Mouse (Mus musculus): ENCODE results near the gene Ddx41. TPM values are rescaled to one million over a fixed set of nuclear protein-coding genes. Genes with fewer than 3 reads are reported as not detected.

Gene Ddx41
- polyA plus RNA-seq, 1 experiment from 2014 or later, result 90.0 TPM

DNA sequence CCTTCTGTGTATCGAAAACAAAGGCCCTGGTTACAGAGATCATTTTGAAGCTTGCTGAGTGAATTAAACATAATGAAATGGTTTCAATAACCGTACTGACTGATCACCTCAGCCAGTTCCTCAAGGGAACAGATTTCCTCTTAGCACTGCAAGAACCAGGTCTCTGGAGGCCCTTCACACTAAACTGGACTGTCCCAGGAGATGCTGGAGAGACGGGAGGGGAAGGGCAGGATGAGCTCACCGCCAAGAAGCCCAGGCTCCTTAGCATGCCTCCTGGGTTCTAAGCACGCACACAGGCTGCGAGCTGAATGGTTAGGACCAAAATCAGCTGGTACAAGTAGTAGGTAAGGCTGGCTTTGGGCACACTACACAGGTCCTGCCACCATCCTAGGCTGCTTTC, 30.5 kb upstream of the Ddx41 start:
- Histone ChIP-seq H3K4me1 (peaks cover 27% of the 10 kb centered on the region), H3K27me3 (replicated peaks; ENCODE audit: low read depth, poor library complexity, severe bottlenecking) (no peaks in the 10 kb centered on the region), H3K4me3 (no peak overlapping the region), H3K9me3 (no peaks in the 10 kb centered on the region), H3K27ac (replicated peaks) (no peak overlapping the region), H3K36me3 (replicated peaks) (peaks cover 73% of the 10 kb centered on the region)
- WGBS, result 94% methylated on average over 6 of the region's 6 CpGs
- no peak for DNase-seq (ENCODE audit: low spot score)

DNA sequence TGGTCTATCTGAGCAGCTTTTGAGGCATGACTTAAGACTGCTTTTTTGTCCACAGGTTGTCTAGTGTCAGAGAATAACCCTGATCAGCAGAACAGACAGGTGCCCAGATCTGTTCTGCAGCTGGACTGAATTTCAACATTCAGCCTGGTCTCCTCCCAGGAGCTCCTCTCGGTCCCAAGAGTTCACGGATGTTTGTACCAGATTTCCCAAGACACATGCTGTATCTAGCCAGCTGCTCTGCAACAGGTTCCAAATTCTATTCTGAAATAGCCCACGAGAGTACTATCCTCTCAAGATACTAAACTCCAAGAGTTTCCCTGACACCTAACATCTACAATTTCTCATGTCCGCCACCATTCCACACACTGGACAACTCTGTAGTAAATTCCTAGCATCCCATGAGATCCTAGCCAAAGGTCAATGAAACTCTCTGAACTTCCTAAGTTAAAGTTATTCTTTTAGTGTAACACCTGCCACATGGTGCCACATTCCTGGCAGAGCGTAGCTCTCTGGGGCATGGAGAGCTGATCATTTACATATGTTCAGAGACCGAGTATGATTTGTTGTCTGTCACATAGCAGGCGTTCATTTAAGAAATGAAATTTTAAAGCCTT, 26.9 kb upstream of the Ddx41 start:
- Histone ChIP-seq H3K4me1 (0 out of 2 replicates have a peak, but pooled peaks cover 6% of the 10 kb centered on the region), H3K9me3 (no peaks in the 10 kb centered on the region), H3K36me3 (replicated peaks) (peaks cover 86% of the 10 kb centered on the region), H3K27ac (replicated peaks) (no peak overlapping the region), H3K4me3 (no peak overlapping the region), H3K27me3 (replicated peaks; ENCODE audit: low read depth, poor library complexity, severe bottlenecking) (no peaks in the 10 kb centered on the region)
- no peak for DNase-seq (ENCODE audit: low spot score)
- WGBS, result 82% methylated on average over 7 of the region's 7 CpGs

DNA sequence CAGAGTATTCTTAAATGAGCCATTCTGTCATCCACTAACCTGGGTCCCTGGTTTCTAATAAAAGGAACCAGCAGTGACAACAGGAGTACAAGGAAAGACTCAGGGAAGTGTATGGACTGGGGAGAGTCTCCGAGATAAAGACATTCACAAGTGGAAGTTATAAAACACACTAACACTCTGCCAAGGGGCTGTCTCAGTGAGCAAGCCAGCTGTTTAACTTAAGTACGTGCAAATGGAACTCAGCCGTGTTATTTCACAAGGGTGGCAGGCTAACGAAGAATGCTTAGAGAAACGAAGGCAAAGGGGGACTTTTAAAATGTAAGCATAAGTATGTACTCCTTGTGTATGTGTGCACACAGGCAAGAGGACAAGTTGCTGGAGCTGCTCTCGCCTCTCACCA, 21.0 kb upstream of the Ddx41 start:
- Histone ChIP-seq H3K4me3 (no peak overlapping the region), H3K27me3 (replicated peaks; ENCODE audit: low read depth, poor library complexity, severe bottlenecking) (no peaks in the 10 kb centered on the region), H3K9me3 (no peaks in the 10 kb centered on the region), H3K27ac (replicated peaks) (no peak overlapping the region), H3K4me1 (no peaks in the 10 kb centered on the region), H3K36me3 (replicated peaks) (peaks cover 84% of the 10 kb centered on the region)
- no peak for DNase-seq (ENCODE audit: low spot score)
- 91% methylated on average over 6 of the region's 6 CpGs for WGBS

DNA sequence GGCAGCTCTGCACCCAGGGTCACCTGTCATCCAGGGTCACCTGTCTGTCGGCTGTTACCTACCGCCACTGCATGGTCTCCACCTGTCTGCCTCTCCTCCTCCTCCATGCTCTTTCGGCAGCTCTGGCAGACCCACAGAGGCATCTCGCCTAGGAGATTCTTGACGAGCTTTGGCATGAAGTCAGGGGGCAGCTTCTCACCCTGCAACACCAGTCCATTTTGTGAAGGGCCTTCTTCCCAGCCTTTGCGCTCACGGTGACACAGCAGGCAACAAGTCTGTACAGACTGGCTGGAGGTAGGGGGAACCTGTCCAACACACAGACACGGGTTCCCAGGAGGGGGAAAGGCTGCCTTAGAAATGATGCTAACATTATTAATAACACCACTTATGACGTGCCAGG, 19.5 kb upstream of the Ddx41 start:
- H3K4me1 ChIP-seq, result no peaks in the 10 kb centered on the region
- no peak overlapping the region for H3K4me3 ChIP-seq
- DNase-seq (ENCODE audit: low spot score), result no peak
- no peaks in the 10 kb centered on the region for H3K27me3 ChIP-seq (replicated peaks; ENCODE audit: low read depth, poor library complexity, severe bottlenecking)
- peaks cover 84% of the 10 kb centered on the region for H3K36me3 ChIP-seq (replicated peaks)
- no peak overlapping the region for H3K27ac ChIP-seq (replicated peaks)
- no peaks in the 10 kb centered on the region for H3K9me3 ChIP-seq
- 92% methylated on average over 9 of the region's 9 CpGs for WGBS

DNA sequence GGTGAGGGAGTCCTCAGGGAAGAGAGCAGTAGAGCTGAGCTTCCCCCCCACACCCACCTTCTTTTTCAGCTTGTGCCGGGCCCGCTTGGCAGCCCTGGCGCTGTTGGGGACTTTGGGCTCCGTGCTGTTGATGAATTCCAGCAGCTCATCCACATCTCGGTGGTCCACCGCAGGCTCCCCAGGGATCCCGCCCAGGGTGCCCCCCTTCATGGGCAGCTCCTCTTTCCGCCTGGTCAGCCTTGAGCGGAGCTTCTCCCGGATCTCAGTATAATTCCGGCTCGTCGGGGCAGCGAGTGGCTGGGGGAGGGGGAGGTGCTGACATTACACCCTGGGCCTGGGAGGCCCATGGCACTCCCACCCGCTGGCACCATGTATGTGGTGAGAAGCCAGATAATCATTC, 12.6 kb upstream of the Ddx41 start:
- no peaks in the 10 kb centered on the region for H3K27me3 ChIP-seq (replicated peaks; ENCODE audit: low read depth, poor library complexity, severe bottlenecking)
- no peaks in the 10 kb centered on the region for H3K9me3 ChIP-seq
- H3K4me1 ChIP-seq, result no peaks in the 10 kb centered on the region
- 91% methylated on average over 15 of the region's 15 CpGs for WGBS
- no peak overlapping the region for H3K27ac ChIP-seq (replicated peaks)
- peaks cover 100% of the 10 kb centered on the region for H3K36me3 ChIP-seq (replicated peaks)
- H3K4me3 ChIP-seq, result no peak overlapping the region
- DNase-seq (ENCODE audit: low spot score), result no peak

DNA sequence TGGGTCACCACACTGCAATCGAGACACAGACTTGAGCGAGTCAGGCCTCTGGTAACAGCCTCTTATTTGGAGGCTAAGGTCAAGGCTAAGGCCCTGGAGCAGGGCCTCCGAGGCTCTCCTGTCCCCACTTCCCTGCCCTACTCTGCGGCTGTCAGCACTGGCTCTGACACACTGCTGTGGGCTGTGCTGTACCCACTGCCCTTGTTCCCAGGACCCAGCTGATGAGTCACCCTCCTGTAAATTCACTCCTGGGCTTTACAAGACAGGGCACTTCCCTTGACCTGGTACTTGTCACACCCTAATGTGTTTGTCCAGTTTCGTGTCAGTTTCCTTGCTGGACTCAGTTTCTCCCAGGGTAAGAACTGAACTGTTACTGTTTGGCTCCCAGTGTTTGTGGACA, 12.0 kb upstream of the Ddx41 start:
- Histone ChIP-seq H3K27me3 (replicated peaks; ENCODE audit: low read depth, poor library complexity, severe bottlenecking) (no peaks in the 10 kb centered on the region), H3K9me3 (no peaks in the 10 kb centered on the region), H3K4me3 (no peak overlapping the region), H3K4me1 (no peaks in the 10 kb centered on the region), H3K27ac (replicated peaks) (no peak overlapping the region), H3K36me3 (replicated peaks) (peaks cover 100% of the 10 kb centered on the region)
- 89% methylated on average over 5 of the region's 5 CpGs for WGBS
- no peak for DNase-seq (ENCODE audit: low spot score)

DNA sequence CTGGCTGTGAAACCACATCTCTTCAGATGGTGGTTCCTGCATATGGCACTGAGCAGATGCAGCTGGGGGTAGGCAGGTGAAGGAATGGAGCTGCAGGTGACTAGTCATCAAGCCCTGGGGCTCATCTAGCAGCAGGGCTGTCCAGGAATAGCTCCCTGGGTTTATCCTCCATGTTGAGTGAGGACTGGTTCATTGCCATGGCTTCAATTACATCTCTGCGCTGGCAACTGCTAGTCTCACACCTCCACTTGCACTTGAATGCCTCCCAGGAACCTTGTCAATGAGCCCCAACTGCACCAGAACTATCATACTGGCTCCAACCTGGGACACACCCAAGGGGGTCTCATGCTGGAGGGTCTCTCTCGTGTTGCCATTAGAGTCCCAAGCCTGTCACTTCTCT, 11.5 kb upstream of the Ddx41 start:
- H3K27me3 ChIP-seq (replicated peaks; ENCODE audit: low read depth, poor library complexity, severe bottlenecking), result no peaks in the 10 kb centered on the region
- H3K36me3 ChIP-seq (replicated peaks), result peaks cover 100% of the 10 kb centered on the region
- H3K27ac ChIP-seq (replicated peaks), result no peak overlapping the region
- H3K9me3 ChIP-seq, result no peaks in the 10 kb centered on the region
- H3K4me1 ChIP-seq, result no peaks in the 10 kb centered on the region
- no peak for DNase-seq (ENCODE audit: low spot score)
- 89% methylated on average over 2 of the region's 2 CpGs for WGBS
- H3K4me3 ChIP-seq, result no peak overlapping the region

DNA sequence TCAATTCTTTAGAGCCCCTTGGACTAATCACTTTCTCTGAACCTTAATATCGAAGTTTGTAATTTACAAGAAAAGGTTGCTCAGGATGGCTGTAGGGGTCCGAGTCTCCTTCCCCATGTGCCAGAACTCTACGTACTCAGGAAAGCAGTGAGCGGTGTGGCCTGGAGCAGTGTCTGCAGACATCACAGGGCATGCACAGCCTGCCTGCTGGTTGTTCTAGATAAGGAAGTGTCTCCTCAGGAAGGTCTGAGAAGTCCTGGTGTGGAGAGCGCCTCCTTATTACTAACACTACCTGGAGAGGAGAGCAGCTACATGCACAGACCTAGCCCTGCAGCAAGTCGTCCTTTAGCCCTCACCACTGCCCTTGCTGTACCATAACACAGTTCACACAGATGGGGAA, 8.3 kb upstream of the Ddx41 start:
- Histone ChIP-seq H3K4me1 (no peaks in the 10 kb centered on the region), H3K4me3 (no peak overlapping the region), H3K36me3 (replicated peaks) (peaks cover 100% of the 10 kb centered on the region), H3K9me3 (no peaks in the 10 kb centered on the region), H3K27me3 (replicated peaks; ENCODE audit: low read depth, poor library complexity, severe bottlenecking) (no peaks in the 10 kb centered on the region), H3K27ac (replicated peaks) (no peak overlapping the region)
- WGBS, result 92% methylated on average over 6 of the region's 6 CpGs
- no peak for DNase-seq (ENCODE audit: low spot score)

DNA sequence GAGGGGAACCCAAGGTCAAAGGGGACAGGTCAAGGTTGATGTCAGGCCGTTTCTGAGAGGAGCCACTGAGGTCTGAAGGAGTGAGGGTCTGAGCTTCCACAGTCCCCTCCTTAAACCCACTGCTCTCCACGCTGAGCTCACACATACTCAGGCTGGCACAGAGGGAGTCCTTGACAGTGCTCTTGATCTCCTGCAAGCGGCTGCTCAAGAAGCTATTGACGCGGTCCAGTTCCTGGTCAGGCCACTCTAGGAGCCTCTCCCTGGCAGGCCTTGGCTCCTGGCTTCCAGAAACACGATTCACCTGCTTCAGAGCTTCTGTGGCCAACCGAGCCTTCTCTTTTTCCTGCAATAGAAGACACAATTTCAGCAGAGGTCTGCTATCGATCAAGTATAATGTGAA, 7.0 kb upstream of the Ddx41 start:
- H3K4me3 ChIP-seq, result no peak overlapping the region

DNA sequence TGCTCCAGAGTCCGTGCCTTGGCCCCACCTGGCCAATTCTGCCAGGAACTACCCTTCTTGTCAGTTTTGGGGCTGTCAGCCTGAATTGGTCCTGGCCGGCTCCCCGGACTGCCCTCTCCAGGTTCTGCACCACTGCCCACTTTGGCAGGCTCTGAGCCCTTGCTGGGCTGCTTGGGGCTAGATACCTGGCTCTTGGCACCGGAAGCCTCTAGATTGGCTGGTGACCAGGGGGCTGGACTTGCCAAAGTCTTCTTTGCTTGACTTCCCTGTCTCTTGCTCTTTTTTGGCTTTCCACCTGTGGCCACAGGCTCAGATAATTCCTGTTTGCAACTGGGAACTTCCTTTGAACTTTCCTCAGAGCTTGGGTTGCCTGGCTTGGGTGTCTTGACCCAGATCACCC, 6.4 kb upstream of the Ddx41 start:
- 96% methylated on average over 4 of the region's 4 CpGs for WGBS
- DNase-seq (ENCODE audit: low spot score), result no peak
- Histone ChIP-seq H3K4me1 (no peaks in the 10 kb centered on the region), H3K36me3 (replicated peaks) (peaks cover 100% of the 10 kb centered on the region), H3K9me3 (no peaks in the 10 kb centered on the region), H3K27ac (replicated peaks) (no peak overlapping the region), H3K27me3 (replicated peaks; ENCODE audit: low read depth, poor library complexity, severe bottlenecking) (no peaks in the 10 kb centered on the region), H3K4me3 (peak overlapping the region; percentile 1; the same call in 1 of the 2 replicates)

More for the DNA sequence above, 7.0 kb upstream of the Ddx41 start:
- Histone ChIP-seq H3K27me3 (replicated peaks; ENCODE audit: low read depth, poor library complexity, severe bottlenecking) (no peaks in the 10 kb centered on the region), H3K4me1 (no peaks in the 10 kb centered on the region), H3K36me3 (replicated peaks) (peaks cover 100% of the 10 kb centered on the region), H3K9me3 (no peaks in the 10 kb centered on the region), H3K27ac (replicated peaks) (no peak overlapping the region)
- WGBS, result 94% methylated on average over 8 of the region's 8 CpGs
- no peak for DNase-seq (ENCODE audit: low spot score)

DNA sequence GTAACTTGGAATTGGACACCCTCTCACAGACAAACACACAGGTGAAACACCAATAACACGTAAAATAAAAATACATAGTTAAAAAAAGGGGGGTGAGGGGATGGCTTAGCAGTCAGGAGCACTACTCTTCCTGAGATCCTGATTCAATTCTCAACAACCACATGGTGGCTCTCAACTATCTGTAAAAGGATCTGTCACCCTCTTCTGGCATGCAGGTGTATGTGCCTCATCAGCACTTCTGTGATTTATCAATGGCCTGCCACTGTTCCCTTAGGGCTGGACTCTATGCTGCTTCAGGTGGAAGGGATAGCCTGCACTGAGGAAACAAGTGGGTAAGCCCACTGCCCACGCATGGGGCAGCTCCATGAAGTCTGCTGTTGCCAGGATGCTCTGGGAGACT, 4.5 kb upstream of the Ddx41 start:
- H3K36me3 ChIP-seq (replicated peaks), result peaks cover 87% of the 10 kb centered on the region
- H3K9me3 ChIP-seq, result no peaks in the 10 kb centered on the region
- no peak for DNase-seq (ENCODE audit: low spot score)
- H3K27ac ChIP-seq (replicated peaks), result no peak overlapping the region
- H3K27me3 ChIP-seq (replicated peaks; ENCODE audit: low read depth, poor library complexity, severe bottlenecking), result no peaks in the 10 kb centered on the region
- 92% methylated on average over 2 of the region's 2 CpGs for WGBS
- H3K4me1 ChIP-seq, result peaks cover 6% of the 10 kb centered on the region
- H3K4me3 ChIP-seq, result no peak overlapping the region

DNA sequence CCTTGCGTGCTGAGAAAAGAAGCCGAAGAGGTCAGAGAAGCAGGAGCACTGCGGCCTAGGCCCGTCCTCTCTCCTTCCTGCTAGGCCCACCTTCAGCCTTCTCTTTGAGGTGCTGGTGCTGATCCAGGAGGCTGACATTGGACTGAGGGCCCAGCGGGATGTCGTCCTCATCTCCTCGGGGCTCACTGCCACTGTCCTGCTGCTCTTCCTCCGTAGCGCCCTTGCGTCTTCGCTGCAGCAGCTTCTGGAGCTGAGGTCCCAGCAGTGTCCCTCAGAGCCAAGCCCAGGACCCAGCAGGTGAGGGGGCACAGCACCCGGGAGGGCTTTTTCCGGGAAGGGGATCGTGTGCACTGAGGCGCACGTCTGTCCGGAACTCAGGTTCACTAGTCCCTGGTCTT, 663 bp downstream of the Ddx41 start:
- Histone ChIP-seq H3K27ac (replicated peaks) (peak overlapping the region; percentile 83), H3K27me3 (replicated peaks; ENCODE audit: low read depth, poor library complexity, severe bottlenecking) (no peaks in the 10 kb centered on the region), H3K9me3 (no peaks in the 10 kb centered on the region), H3K36me3 (replicated peaks) (peaks cover 83% of the 10 kb centered on the region), H3K4me3 (peak overlapping the region; percentile 92), H3K4me1 (peaks cover 17% of the 10 kb centered on the region)
- no peak for DNase-seq (ENCODE audit: low spot score)
- WGBS, result 19% methylated on average over 17 of the region's 17 CpGs

DNA sequence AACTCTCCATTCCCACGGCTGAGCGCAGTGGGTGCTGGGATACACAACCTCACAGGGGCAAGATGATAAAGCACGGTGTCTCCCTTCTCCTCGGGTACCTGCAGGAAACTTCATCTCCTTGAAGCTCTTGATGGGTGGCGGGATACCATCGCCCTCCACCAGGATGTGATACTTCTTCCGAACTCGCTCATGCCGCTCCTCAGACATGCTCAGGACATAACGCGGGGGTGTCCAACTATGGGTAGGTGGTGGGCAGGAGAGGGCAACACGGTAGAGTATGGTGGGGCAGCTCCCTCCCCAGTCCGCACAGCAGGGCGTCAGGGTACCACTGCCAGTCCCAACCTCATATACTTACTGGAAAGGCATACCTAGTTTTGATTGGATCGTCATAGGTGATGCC, 1.3 kb downstream of the Ddx41 start:
- Histone ChIP-seq H3K27me3 (replicated peaks; ENCODE audit: low read depth, poor library complexity, severe bottlenecking) (no peaks in the 10 kb centered on the region), H3K4me3 (peak overlapping the region; percentile 92), H3K9me3 (no peaks in the 10 kb centered on the region), H3K36me3 (replicated peaks) (peaks cover 83% of the 10 kb centered on the region), H3K27ac (replicated peaks) (no peak overlapping the region), H3K4me1 (peaks cover 17% of the 10 kb centered on the region)
- 93% methylated on average over 15 of the region's 15 CpGs for WGBS
- DNase-seq (ENCODE audit: low spot score), result no peak

Data from embryonic facial prominence, embryonic 10.5 days (tissue).